9 mouse cellular contexts compared by ENCODE assay signal in the genomic region with DNA sequence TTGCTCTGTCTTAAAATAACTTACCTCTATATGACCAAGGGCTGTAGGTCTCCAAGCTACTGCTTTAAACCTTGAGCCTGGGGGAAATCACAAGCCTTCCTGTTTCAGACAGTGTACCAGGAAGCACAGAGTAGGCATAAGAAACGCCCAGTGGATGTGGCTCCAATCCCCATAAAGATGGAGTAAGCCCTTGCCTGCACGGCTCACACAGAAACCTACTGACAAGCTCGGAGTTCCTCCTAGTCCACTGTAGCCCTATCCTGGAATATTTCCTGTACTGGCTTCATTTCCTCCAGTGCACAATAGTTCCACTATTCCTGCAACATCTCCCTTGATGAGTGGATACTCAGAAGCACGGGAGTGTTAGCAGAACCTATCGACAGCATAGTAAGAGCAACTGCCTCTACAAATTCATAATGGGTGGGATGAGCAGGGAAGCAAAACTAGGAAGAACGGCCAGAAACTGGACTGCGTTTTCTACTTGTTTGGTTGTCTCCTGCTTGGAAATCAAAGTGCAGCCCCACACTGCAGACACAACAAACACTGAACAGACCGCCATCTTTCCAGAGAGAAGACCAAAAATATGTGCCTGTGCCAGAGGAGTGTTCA. TPM values are rescaled to one million over a fixed set of nuclear protein-coding genes. Genes with fewer than 3 reads are reported as not detected.
DNase-seq lines count a peak whose midpoint lies in the region; ATAC-seq lines count a peak whose summit lies in the region.
"Had no signal": no experiment of that assay in that cellular context is flagged by ENCODE, and none has a peak within 500 bp of the region (broad histone marks: within the 10 kb centered on the region; RNA-seq: fewer than 3 reads in every experiment).

No protein-coding gene starts in this region.

- H3K27ac ChIP-seq in midbrain, embryonic 11.5 days (ENCODE audit: low read depth, low read length), result no peak overlapping the region
- H3K27ac ChIP-seq in midbrain, embryonic 10.5 days (replicated peaks), result no peak overlapping the region
- H3K27ac ChIP-seq in liver, embryonic 12.5 days, result no peak overlapping the region
- H3K27ac ChIP-seq in stomach, embryonic 16.5 days (ENCODE audit: low read length), result peak overlapping the region; percentile 68

- ATAC-seq in cerebellum, adult (ENCODE audit: insufficient number of reproducible peaks, low FRiP score, low TSS enrichment), result peak; percentile 26; the same call in 1 of the 2 replicates
- no peak for ATAC-seq in midbrain, embryonic 11.5 days (ENCODE audit: low FRiP score)
- no peak for ATAC-seq in liver, embryonic 12.5 days
- ATAC-seq in stomach, embryonic 16.5 days (ENCODE audit: insufficient read depth, low FRiP score), result no peak

- DNase-seq in cerebellum, adult 9-10 months, result no peak
- peak; percentile 73 for DNase-seq in midbrain, embryonic 11.5 days (ENCODE audit: low spot score, missing footprints)
- no peak for DNase-seq in midbrain, embryonic 10.5 days (ENCODE audit: low spot score)
- no peak for DNase-seq in left cerebral cortex, postnatal 4 days
- no peak for DNase-seq in spleen, adult 18-20 months
- DNase-seq: adrenal gland, adult 8-10 months had no signal

- intact Hi-C loops in left cerebral cortex, postnatal 4 days (cut with DNase I), result no loop called here

- H3K4me1 ChIP-seq in midbrain, embryonic 11.5 days (ENCODE audit: control insufficient read depth, insufficient read depth, low read length), result peaks cover 6% of the 10 kb centered on the region
- peaks cover 25% of the 10 kb centered on the region for H3K4me1 ChIP-seq in midbrain, embryonic 10.5 days
- H3K4me1 ChIP-seq in liver, embryonic 12.5 days, result peaks cover 40% of the 10 kb centered on the region
- H3K4me1 ChIP-seq in stomach, embryonic 16.5 days (ENCODE audit: control insufficient read depth, insufficient read depth, low read length), result peaks cover 17% of the 10 kb centered on the region

- WGBS in midbrain, embryonic 11.5 days, result 90% methylated on average over 8 of the region's 8 CpGs
- 87% methylated on average over 8 of the region's 8 CpGs for WGBS in midbrain, embryonic 10.5 days
- WGBS in liver, embryonic 12.5 days (ENCODE audit: insufficient replicate concordance), result 65% methylated on average over 8 of the region's 8 CpGs
- WGBS in stomach, embryonic 16.5 days, result 63% methylated on average over 8 of the region's 8 CpGs

- H3K27me3 ChIP-seq in midbrain, embryonic 11.5 days (ENCODE audit: control insufficient read depth, insufficient read depth, low read length), result no peaks in the 10 kb centered on the region
- no peaks in the 10 kb centered on the region for H3K27me3 ChIP-seq in midbrain, embryonic 10.5 days (ENCODE audit: low read depth, poor library complexity, severe bottlenecking)
- H3K27me3 ChIP-seq in liver, embryonic 12.5 days (replicated peaks), result no peaks in the 10 kb centered on the region
- H3K27me3 ChIP-seq in stomach, embryonic 16.5 days (ENCODE audit: control insufficient read depth, insufficient read depth, low read length), result no peaks in the 10 kb centered on the region

- H3K4me2 ChIP-seq in midbrain, embryonic 11.5 days, result no peak overlapping the region
- 0 out of 2 replicates have a peak overlapping the region, but pooled peaks have one; percentile 2 for H3K4me2 ChIP-seq in liver, embryonic 12.5 days
- peak overlapping the region; percentile 27 for H3K4me2 ChIP-seq in stomach, embryonic 16.5 days (ENCODE audit: low read depth, low read length)

- H3K36me3 ChIP-seq in midbrain, embryonic 11.5 days (ENCODE audit: control insufficient read depth, insufficient read depth, low read length), result peaks cover 2% of the 10 kb centered on the region; the same call in 1 of the 2 replicates
- peaks cover 21% of the 10 kb centered on the region for H3K36me3 ChIP-seq in midbrain, embryonic 10.5 days
- H3K36me3 ChIP-seq in liver, embryonic 12.5 days, result peaks cover 25% of the 10 kb centered on the region
- no peaks in the 10 kb centered on the region for H3K36me3 ChIP-seq in stomach, embryonic 16.5 days (ENCODE audit: control insufficient read depth, insufficient read depth, low read length)

- H3K9ac ChIP-seq in midbrain, embryonic 11.5 days (ENCODE audit: low read length), result no peak overlapping the region
- no peak overlapping the region for H3K9ac ChIP-seq in liver, embryonic 12.5 days
- H3K9ac ChIP-seq in stomach, embryonic 16.5 days (ENCODE audit: low read length), result no peak overlapping the region

- H3K4me3 ChIP-seq in midbrain, embryonic 11.5 days (ENCODE audit: low read depth, low read length), result no peak overlapping the region
- no peak overlapping the region for H3K4me3 ChIP-seq in midbrain, embryonic 10.5 days
- H3K4me3 ChIP-seq in liver, embryonic 12.5 days, result no peak overlapping the region
- H3K4me3 ChIP-seq in stomach, embryonic 16.5 days (replicated peaks; ENCODE audit: low read length), result no peak overlapping the region

- H3K9me3 ChIP-seq in midbrain, embryonic 11.5 days (ENCODE audit: control insufficient read depth, low read length), result no peaks in the 10 kb centered on the region
- H3K9me3 ChIP-seq in midbrain, embryonic 10.5 days (replicated peaks), result no peaks in the 10 kb centered on the region
- H3K9me3 ChIP-seq in liver, embryonic 12.5 days (replicated peaks), result no peaks in the 10 kb centered on the region
- no peaks in the 10 kb centered on the region for H3K9me3 ChIP-seq in stomach, embryonic 16.5 days (replicated peaks; ENCODE audit: control insufficient read depth, low read length)

RNA-seq across cellular contexts. Expression of a gene that starts 7.0 kb away (rescaled TPM):
- polyA plus RNA-seq in midbrain, embryonic 11.5 days (2014; fragmentation: Nextera tagmentation; extraction: Ambion mirVana), result 15.8 and 16.5 TPM in 2 replicates
- 3.7 and 6.6 TPM in 2 replicates for polyA plus RNA-seq in midbrain, embryonic 10.5 days (2016; fragmentation: Nextera tagmentation; extraction: Ambion mirVana)
- 3.0 and 3.1 TPM in 2 replicates for polyA plus RNA-seq in liver, embryonic 12.5 days (2016; fragmentation: Nextera tagmentation; extraction: Ambion mirVana)
- polyA plus RNA-seq in stomach, embryonic 16.5 days (2015; fragmentation: Nextera tagmentation; extraction: Ambion mirVana), result 3.8 and 4.7 TPM in 2 replicates
- total RNA-seq in left cerebral cortex, postnatal 4 days (2021), result 10 to 100 TPM; 80.0 to 82.8 TPM
